Mouse (Mus musculus) Patski (cell line): ENCODE measurements at regions not wholly inside any gene's neighbourhood (a gene's known extent, or its start where the extent isn't known, plus 50 kb on each side); places are given as distances from the start of the nearest gene placed in this dataset.

Experiments used
- ATAC-seq: fragments of 100-300 bp; one replicate; pipeline ENCODE4 v1.8.0; 2021
- CTCF ChIA-PET: fragments of 350-600 bp; sonication (Branson Sonifier 250); formaldehyde crosslinking; loops from one replicate; lab custom pipeline; 2022; ENCODE audit warnings: inconsistent platforms; lab: Charles Lee
- POLR2A ChIA-PET: fragments of 350-600 bp; sonication (Branson Sonifier 250); formaldehyde crosslinking; loops from one replicate; lab custom pipeline; 2022; ENCODE audit warnings: antibody characterized with exemption, inconsistent platforms; lab: Charles Lee
- DNase-seq: peaks from one replicate; pipeline ENCODE4 v3.0.0-alpha.2; 2011; ENCODE audit warnings: low read depth, low spot score
- H3K27me3 ChIP-seq: fragments of 371-371 bp; one replicate; pipeline ENCODE4 v1.5.1; 2021
- CTCF ChIP-seq: fragments of 100-300 bp; IDR thresholded peaks from one replicate; pipeline ENCODE4 v1.5.1; 2021
- in situ Hi-C: fragments of 300-500 bp; cut with MboI; formaldehyde crosslinking; loops from 3 replicates; pipeline ENCODE4 v1.11.1; 2018; ENCODE audit warnings: low pct_unique_long_range_greater_than_20kb, mixed read lengths

GRCm38 (mm10) chr1:76420525-76420924 lies 874.5 kb downstream of the Slc4a3 start:
- CTCF ChIA-PET: interaction anchor here (0.6 kb wide), 1 partner anchor 24 kb away, joined by 3 read pairs; no protein-coding TSS in a partner anchor
- no peaks in the 10 kb centered on the region for H3K27me3 ChIP-seq
- in situ Hi-C loops: no loop called here
- no peak for ATAC-seq
- DNase-seq: no peak
- TF ChIP-seq CTCF: no peak
- POLR2A ChIA-PET: no interaction called here

- no peak for ATAC-seq
- CTCF ChIA-PET: no interaction called here
- POLR2A ChIA-PET: no interaction called here
- DNase-seq: no peak
- in situ Hi-C loops: no loop called here
- no peak for TF ChIP-seq CTCF
- peaks cover 6% of the 10 kb centered on the region for H3K27me3 ChIP-seq
Measured at GRCm38 (mm10) chr1:76427439-76427838, 881.4 kb downstream of the Slc4a3 start.

GRCm38 (mm10) chr1:76430041-76430610 lies 884.1 kb downstream of the Slc4a3 start:
- in situ Hi-C loops: no loop called here
- H3K27me3 ChIP-seq: peaks cover 6% of the 10 kb centered on the region
- no peak for DNase-seq
- ATAC-seq: no peak
- POLR2A ChIA-PET: no interaction called here
- TF ChIP-seq CTCF: no peak
- CTCF ChIA-PET: no interaction called here

GRCm38 (mm10) chr1:76433481-76433941 lies 887.4 kb downstream of the Slc4a3 start:
- H3K27me3 ChIP-seq: peaks cover 17% of the 10 kb centered on the region
- ATAC-seq: no peak
- in situ Hi-C loops: no loop called here
- no peak for TF ChIP-seq CTCF
- ChIA-PET POLR2A (no interaction called here), CTCF (no interaction called here)
- no peak for DNase-seq

- no peak for TF ChIP-seq CTCF
- ChIA-PET POLR2A (no interaction called here), CTCF (interaction anchor here (0.8 kb wide), 1 partner anchor 41 kb away, joined by 3 read pairs; no protein-coding TSS in a partner anchor)
- in situ Hi-C loops: no loop called here
- no peak for DNase-seq
- ATAC-seq: no peak
- H3K27me3 ChIP-seq: peaks cover 14% of the 10 kb centered on the region
Measured at GRCm38 (mm10) chr1:76450539-76451214, 904.6 kb downstream of the Slc4a3 start.

- DNase-seq (no peak), ATAC-seq (no peak)
- POLR2A ChIA-PET: no interaction called here
- no peak for TF ChIP-seq CTCF
- peaks cover 27% of the 10 kb centered on the region for H3K27me3 ChIP-seq
- in situ Hi-C loops: no loop called here
- CTCF ChIA-PET: no interaction called here
Measured at GRCm38 (mm10) chr1:76453160-76453710, 907.2 kb downstream of the Slc4a3 start.

GRCm38 (mm10) chr1:76466562-76466961 lies 920.5 kb downstream of the Slc4a3 start:
- ChIA-PET CTCF (interaction anchor here (0.6 to 1.5 kb wide), 2 partner anchors 12 to 1329 kb away, joined by 3 read pairs; no protein-coding TSS in a partner anchor), POLR2A (no interaction called here)
- ATAC-seq (no peak), DNase-seq (no peak)
- no peak for TF ChIP-seq CTCF
- H3K27me3 ChIP-seq: peaks cover 8% of the 10 kb centered on the region
- in situ Hi-C loops: no loop called here

- ChIA-PET CTCF (no interaction called here), POLR2A (no interaction called here)
- ATAC-seq (no peak), DNase-seq (no peak)
- in situ Hi-C loops: no loop called here
- no peak for TF ChIP-seq CTCF
- no peaks in the 10 kb centered on the region for H3K27me3 ChIP-seq
Measured at GRCm38 (mm10) chr1:76484193-76484592, 938.1 kb downstream of the Slc4a3 start.

- peaks cover 7% of the 10 kb centered on the region for H3K27me3 ChIP-seq
- in situ Hi-C loops: no loop called here
- no peak for DNase-seq
- ChIA-PET CTCF (no interaction called here), POLR2A (interaction anchor here (0.5 kb wide), 1 partner anchor 11 kb away, joined by 4 read pairs; no protein-coding TSS in a partner anchor)
- TF ChIP-seq CTCF: no peak
- no peak for ATAC-seq
Measured at GRCm38 (mm10) chr1:76487481-76487880, 941.4 kb downstream of the Slc4a3 start.

GRCm38 (mm10) chr1:76489681-76490492 lies 943.8 kb downstream of the Slc4a3 start:
- DNase-seq (no peak), ATAC-seq (no peak)
- no peak for TF ChIP-seq CTCF
- CTCF ChIA-PET: no interaction called here
- peaks cover 10% of the 10 kb centered on the region for H3K27me3 ChIP-seq
- in situ Hi-C loops: no loop called here
- POLR2A ChIA-PET: no interaction called here
